Comparison of ENCODE assay signal across 8 mouse cellular contexts in the genomic region with DNA sequence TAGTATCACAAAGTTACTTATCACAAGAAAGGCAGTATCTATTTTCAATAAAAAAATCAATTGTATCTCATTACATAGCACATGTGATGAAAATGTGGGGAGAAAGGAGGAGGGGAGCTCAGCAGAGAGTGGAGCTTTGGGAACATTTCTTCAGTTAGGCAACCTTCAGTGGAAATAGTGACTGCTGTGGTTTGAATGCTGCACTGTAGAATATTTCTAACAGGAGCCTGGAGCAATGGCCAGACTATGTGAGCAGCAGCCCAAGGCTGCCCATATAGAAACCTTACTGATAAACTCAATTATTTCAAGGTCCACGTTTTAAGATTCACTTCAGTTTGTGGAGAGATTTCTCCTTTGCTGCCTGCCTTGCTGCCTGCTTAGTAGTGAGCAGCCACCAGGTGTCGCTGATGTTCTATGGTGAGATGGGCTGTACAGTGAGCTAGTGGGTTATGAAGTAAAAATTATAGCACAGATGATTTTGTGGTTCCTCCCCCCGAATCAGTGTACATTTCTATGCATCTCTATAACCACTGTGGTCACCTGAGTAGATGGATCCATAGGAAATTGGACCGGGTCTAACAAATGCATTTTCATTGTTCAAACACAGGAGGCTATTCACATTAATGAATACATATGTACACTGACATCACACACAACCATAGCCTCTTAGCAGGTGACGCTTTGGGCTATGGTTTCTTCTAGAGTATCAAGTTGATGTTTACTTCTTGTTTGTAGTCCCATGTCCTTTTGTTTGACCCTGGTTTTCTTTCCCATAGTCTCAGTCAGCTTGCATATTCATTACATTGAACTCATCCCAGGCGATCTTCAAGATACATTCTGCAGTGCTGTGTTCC.
A peak's percentile ranks its signal among the peaks of the same experiment; 100 is the strongest.
DNase-seq lines count a peak whose midpoint lies in the region; ATAC-seq lines count a peak whose summit lies in the region.

No protein-coding gene starts in this region.

- no peak overlapping the region for H3K4me2 ChIP-seq in lung, embryonic 15.5 days

- no peaks in the 10 kb centered on the region for H3K36me3 ChIP-seq in lung, embryonic 15.5 days

- peak; percentile 65; the same call in 1 of the 2 replicates for ATAC-seq in lung, embryonic 15.5 days (ENCODE audit: borderline replicate concordance, extremely low read depth, low FRiP score, low TSS enrichment)

- intact Hi-C loops in heart, postnatal 10 days (cut with DNase I): loop anchor here (1.0 to 10.0 kb wide), 3 partner anchors 167 to 1905 kb away; no protein-coding TSS in a partner anchor

- H3K9ac ChIP-seq in lung, embryonic 15.5 days: no peak overlapping the region

- H3K9me3 ChIP-seq in lung, embryonic 15.5 days: no peaks in the 10 kb centered on the region

- H3K4me3 ChIP-seq in lung, embryonic 15.5 days: no peak overlapping the region

- peak; percentile 59 for DNase-seq in A20 (ENCODE audit: low read depth, low spot score)
- peak; percentile 47 for DNase-seq in adrenal gland, adult 2 months
- DNase-seq in embryo, embryonic 11 days: peak; percentile 65
- DNase-seq in heart, postnatal 10 days: peak; percentile 56 to 77
- DNase-seq in layer of hippocampus, adult 11-12 months (ENCODE audit: low spot score): peak; percentile 73
- DNase-seq in retina, adult 2 months (ENCODE audit: low read depth, low spot score): peak; percentile 34
- peak; percentile 3 to 34 for DNase-seq in urinary bladder, adult 18-20 months (ENCODE audit: low spot score in 2 of 2)

- WGBS in lung, embryonic 15.5 days: 31% methylated on average over 6 of the region's 6 CpGs

- H3K27ac ChIP-seq in lung, embryonic 15.5 days: no peak overlapping the region

- no peaks in the 10 kb centered on the region for H3K27me3 ChIP-seq in lung, embryonic 15.5 days

- no peaks in the 10 kb centered on the region for H3K4me1 ChIP-seq in lung, embryonic 15.5 days

Comparison
In these comparisons a context has a peak if more than half of its experiments do, and no peak if none do; other contexts are left out.
1. DNase-seq: peak in every context shown above with its lines; median percentile 73 in layer of hippocampus, adult 11-12 months; 66 in heart, postnatal 10 days; 65 in embryo, embryonic 11 days; 59 in A20; 47 in adrenal gland, adult 2 months; 34 in retina, adult 2 months; 18 in urinary bladder, adult 18-20 months.